Mouse (Mus musculus): ENCODE results near the gene BC035044.
"Not testable (repeated sequence)": the region's sequence is repeated elsewhere in the genome, so short reads cannot be mapped to it uniquely, and the experiment has no call there.

BC035044 gene

DNA sequence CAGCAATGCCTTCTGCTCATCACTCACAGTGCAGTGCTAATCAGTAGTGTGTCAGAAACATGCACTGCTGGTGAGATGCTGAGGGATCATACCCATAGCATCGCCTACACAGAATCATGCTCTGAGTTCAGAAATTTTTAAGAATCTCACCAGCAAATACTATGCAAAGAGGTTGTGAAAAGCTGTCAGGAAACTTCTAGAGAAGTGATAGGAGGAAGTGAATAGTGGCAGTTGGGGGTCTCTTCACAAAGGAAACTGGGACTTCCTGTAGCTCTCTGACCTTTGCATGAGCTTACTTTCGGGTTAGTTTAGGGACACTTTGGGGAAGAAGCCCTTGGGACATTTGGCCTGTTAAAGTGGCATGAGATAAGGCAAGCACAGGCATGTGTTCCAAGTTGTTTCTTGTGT, at the start of gene BC035044:
TSS of gene BC035044 (minus strand) at position 179 of the 408 bp plus-strand sequence.
- no peak for DNase-seq

DNA sequence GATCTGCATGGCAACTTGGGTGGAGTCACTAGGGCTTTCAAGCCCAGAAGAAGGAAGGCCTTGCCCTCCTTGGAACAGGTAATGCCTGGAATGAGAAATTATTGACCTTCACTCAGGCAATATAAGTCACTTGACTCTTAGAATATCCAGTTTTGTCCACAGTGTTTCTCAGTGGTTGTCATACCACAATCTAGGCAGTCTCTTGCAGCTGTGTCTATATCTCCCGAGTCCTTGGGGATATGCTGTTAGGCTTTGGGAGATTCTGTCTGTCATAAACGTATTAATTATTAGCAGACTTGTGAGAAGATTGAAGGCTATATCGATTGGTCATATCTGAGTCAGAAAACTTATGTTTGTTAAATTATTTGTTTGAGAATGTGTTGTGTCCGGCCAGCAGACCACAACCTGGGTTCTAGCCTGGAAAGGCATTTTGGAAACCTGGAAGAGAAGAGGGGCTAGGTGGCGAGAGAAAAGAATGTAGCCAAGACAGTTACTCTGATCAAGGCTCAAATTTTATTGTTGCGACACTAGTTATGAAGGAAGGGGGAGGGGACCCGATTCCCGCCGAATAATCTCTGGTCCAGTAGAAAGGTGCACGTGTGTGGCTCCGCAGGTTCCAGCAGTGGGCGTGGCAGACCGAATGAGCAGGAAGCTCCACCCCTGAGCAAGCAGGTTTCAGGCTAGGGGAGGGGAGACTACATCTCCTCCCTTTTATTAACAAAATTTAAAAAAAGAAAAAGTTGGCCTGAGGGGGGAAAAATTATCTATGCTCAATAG, 45.2 kb upstream of the BC035044 start:
- not testable (repeated sequence) for DNase-seq

DNA sequence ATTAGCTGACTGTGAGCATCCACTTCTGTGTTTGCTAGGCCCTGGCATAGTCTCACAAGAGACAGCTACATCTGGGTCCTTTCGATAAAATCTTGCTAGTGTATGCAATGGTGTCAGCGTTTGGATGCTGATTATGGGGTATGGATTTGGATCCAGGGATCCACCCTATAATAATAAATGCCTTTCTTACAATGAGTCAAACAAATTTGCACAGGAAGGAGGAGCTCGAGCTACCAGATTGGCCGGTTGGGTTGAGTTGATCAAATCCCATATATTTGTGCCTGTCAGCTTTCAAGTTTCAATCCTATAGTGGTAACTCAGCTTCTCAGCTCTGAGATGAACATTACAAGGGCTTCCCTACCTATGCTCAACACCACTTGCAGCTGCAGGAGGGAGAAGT, 43.2 kb upstream of the BC035044 start, which contains the start of gene Clec2g:
TSS of gene Clec2g (plus strand) at position 301 of the 400 bp plus-strand sequence.
- not testable (repeated sequence) for DNase-seq

DNA sequence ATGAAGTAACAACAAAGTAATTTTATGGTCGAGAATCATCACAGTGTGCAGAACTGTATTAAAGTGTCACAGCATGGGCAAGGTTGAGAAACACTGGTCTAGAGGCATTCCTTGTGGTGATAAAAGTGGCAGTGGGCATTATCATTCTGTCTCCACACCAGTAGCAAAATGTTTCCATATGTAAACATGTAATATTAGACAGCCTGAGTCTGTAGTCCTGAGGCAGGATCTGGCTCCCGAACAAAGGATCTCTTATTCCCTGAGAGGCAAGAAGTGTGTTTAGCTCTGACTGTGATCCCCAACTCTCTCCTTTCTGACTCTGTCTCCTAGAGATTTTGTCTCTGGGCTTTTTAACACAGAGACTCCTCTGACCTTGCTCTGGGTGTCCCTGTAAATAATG, 42.1 kb upstream of the BC035044 start:
- no peak for DNase-seq

DNA sequence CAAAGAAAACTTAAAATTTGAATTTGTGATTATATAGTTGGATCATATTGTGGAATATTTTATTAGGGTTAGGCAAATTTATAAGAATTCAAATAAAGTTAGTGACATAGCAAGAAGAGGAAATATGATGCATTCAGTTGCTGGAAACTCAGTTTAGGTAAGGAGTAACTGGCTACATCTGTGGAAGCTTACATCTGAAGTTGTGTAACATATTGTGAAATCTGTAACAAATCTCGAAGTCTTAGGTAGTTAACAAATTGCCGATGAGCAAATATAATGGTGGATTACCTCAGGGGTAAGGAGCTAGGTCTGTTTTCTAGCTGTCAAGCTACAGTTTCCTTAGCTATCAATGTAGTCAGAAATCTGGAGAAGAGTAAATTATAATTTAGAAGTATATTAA, 26.4 kb upstream of the BC035044 start:
- no peak for DNase-seq

DNA sequence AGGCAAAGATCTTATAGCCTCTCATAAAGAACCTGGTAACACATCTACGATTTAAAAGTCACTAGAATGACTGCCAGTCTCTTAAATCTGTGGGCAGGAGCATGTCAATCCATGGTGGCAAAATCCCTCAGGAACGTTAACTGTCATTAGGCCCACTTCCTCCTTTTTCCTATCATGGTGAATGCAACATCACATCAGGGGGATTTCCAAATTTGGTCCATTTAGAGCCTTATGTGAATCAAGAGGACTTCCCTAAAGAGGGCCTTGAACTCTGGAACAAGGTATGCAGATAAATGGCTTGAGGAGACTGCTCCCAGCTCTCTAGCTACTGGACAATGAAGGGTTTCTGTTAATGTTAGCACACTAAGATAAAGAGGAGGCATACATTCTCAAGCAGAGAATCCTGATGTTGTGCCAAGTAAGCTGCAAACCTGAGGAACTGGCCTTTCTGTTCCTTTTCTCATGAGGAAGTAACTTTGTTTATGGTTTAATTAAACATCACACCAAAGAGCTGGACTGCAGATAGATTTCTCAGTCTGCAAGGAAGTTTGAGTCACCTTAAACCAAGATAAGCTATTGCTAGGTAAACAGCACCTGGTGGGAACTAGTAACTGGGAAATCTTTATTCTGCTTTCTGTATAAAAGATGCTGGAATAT, 22.8 kb upstream of the BC035044 start:
- DNase-seq: no peak

DNA sequence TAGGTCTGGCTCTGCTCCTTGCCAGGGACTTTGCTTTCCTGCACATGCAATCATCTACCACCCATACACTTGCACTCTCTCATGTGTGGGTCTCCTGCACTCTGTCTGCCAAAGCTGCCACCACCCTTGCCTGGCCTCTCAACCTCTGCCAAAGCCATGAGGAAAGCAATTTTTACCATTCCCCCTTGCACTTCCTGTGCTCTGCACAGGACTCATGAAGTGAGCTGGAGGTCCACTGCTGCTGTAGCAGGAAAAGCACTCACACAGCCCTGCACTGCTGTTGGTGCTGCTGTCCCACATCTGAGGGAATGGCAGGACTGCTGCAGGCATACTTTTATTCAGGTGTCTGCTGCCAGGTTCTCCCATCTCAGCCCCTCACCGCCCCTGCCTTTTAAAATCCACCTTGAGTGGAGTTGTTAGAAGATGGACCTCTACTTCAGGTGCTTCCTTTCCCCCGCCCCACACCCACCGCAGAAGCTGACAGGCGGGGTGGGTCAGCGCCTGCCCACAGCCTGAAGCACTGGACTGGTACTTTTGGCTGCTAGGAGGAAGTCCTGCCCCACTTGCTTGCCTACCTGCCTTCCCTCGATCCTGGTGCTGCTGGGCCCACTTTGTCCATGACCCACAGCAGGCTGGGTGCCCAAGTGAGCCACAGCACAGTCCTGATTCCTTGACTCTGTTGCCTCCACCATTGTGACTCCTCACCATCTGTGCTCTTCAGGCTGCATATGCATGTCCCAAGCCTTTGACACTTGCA, 10.0 kb upstream of the BC035044 start:
- not testable (repeated sequence) for DNase-seq

DNA sequence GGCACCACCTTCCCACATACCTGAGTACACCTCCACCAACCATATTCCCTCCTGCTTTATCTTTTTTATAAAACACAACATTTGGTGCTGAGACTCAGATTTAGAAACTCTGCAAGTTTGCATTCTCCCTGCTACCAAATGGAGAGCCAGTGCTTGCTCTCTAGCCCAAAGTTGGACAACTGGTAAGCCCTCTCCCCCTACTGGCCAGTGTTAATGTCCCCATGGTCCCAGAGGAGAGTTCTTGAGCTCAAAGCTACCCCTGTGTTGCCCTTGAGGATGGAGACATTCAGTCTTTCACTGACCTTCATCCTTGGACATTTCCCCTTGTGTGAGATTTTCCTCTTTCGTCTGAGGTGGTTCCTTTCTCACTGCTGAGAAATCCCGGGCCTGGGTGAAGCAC, 9.1 kb upstream of the BC035044 start:
- no peak for DNase-seq

DNA sequence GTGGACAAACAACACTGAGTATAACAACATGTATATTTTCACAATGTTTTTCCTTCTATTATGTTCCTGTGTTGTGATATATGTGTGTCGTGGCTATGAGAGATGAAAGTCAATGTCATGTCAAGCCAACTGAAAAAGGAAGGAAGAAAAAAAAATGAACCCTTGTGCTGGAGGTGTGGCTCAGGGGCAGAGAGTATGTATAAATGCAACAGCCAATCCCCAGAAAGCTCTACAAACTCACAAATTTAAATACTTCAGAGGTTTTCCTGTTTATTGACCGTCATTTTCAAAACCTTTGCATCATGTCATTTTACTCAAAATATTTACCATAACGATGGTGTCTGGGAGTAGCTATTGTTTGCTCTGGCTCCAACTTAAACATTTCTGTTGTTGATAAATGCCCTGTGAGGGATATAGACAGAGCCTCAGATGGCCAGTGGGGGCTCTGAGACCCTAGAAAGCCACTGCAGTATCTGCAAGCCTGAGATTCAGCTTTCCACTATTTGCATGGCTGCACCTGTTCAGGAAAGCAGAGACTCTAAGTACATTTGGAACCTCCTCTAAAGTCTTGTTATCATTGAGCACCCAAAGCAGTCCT, 4.6 kb upstream of the BC035044 start:
- DNase-seq: no peak

DNA sequence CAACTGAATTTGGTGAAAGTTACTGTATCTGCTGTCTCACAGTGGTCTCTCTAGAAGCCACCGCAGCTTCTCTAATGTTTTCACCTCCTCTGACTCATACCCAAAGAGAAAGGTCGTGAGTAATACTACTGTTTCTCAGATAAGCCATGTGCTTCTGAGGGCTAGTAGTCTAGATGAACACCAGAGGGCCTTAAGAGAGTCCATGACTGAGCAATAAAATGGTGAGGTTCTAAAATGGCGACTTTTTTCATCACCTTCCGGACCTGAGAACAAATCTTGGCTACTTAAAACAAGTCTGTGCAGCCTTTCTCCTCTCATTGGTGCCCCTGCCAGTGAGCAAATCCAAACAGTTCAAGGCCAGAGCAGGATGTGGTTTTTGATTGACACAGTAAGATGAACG, 2.1 kb downstream of the BC035044 start:
- DNase-seq: no peak

DNA sequence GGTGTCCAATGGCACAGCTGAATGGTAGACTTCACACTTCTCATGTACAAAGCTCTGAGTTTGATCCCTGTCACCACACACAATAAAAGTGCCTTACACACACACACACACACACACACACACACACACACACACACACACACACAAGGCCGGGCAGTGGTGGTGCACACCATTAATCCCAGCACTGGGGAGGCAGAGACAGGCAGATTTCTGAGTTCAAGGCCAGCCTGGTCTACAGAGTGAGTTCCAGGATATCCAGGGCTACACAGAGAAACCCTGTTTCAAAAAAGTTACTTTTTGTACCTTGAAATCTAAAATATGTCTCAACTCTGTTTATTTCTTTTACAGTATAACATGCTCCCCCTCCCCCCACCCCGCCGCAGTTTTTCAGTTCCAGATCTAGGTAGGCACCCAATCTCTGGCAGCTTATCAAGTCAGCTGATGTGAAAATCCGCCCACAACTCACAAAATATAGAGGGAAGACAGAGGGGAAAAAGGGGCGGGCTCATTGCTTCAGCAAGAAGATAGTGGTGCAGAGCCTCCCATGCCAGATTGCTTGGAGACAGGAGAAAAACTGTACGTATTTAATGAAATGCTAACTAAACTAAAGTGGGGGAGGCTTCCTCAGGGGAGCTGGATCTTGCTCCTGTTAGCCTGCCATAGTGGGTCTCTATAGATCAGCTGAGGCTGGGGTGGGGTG, 3.7 kb downstream of the BC035044 start, which contains the start of gene Clec2i:
TSS of gene Clec2i (plus strand) at position 498 of the 700 bp plus-strand sequence.
- DNase-seq: not testable (repeated sequence)

DNA sequence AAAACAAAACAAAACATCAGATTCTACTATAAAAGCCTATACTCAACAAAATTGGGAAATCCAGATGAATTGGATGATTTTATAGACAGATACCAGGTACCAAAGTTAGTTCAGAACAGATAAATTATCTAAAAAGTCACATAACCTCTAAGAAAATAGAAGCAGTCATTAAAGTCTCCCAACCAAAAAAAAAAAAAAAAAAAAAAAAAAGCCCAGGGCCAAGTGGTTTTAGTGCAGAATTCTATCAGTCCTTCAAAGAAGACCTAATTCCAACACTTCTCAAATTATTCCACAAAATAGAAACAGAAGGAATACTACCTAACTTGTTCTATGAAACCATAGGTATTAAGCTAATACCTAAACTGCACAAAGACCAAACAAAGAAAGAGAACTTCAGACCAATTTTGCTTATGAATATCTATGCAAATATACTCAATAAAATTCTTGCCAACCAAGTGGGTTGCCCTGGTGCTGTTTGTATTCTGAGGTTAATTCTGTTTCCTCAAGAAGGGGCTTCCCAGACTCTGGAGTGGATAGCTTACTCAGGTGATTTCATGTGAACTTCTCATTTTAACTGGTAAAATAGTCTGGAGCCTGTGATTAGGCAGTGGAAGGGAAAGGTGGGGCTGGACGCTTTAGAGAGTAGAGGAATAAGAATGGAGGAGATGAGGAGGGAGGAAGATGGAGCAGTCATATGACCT, 18.9 kb downstream of the BC035044 start:
- DNase-seq: no peak

DNA sequence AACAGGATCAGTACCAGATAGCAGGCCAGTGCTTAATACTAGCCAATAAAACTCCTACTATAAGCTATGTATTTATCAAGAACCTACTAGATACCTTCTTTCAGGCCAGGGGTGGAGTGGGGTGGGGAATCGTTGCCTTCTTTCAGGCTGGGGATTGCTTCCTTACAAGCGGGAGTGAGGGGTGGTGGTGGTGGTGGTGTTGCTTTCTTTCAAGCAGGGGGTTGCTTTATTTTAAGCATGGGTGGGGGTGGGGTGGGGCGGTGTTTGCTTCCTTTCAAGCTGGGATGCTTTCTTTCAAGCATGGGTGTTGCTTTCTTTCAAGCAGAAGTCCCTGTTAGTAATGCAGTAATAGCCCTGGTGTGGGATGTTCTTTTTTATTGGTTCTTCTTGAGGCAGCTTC, 22.1 kb downstream of the BC035044 start:
- no peak for DNase-seq

DNA sequence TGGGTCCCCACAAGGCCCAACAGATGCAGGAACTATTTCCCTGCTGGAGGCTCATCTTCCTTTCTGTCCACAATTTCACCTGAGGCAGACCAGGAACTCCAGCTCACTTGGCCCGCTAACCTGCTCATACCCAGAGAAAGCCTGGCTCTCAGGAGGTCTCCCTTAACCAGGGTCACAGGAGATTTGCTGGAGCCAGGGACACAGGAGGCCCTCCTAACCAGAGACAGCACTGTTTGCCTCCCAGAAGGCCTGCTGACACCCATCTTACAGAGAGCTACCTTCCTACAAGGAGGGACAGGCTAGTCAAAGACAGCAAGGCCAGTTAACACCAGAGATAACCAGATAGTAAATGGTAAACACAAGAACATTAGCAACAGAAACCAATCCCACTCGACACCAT, 33.0 kb downstream of the BC035044 start:
- DNase-seq: no peak

DNA sequence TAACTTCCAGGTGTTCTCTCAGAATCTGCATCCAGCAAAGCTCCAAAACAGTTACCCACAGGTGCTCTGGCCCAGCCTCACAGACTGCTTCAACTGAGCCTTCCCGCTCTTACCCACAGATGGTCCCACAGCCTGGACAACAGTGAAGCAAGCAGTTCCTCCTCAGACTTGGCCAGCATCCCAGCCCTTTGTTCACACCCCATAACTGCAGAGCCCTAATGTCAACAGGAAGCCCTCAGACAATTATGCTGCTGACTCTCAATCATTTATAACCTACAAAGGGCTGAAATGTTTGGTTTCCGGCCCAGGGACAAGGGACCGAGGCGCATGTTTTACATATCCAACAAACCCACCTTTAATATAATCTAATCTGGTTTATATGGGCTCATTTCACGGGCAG, 34.7 kb downstream of the BC035044 start:
- peak; percentile 82 to 87 for DNase-seq

DNA sequence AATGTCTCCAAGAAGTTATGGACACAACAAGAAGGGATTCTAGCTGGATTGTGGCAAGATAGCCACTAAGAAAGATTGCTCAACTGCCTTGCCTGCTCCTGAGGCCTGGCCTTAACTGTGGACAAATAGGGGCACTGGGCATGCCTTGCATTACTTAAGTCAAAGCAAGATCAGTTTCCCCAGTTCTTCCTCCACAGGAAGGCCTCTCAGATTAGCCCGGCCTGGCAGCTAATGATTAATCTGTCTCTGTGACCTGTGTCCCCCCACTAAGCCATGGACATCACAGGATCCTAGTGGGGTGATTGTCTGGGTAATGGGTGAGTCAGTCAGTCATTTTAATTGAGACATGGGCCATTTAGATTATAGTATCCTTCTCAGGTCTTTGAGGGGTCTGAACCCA, 35.4 kb downstream of the BC035044 start:
- DNase-seq: no peak

DNA sequence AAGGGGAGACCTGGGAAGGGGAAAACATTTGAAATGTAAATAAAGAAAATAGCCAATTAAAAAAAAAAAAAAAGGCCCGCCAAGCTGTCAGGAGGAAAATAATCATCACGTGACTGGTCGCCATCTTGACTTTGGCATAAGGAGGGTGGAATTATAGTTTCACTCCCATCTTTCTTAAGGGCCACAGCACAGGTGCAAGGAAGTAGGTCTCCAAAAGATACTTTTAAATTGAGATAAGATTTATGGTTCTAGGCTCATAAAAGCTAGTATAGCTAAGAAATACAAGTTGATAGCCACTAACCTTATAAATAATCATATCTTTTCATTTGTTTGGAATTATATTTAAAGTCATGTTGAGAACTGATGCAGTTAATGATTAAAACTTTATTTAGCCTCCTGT, 36.0 kb downstream of the BC035044 start:
- DNase-seq: no peak

DNA sequence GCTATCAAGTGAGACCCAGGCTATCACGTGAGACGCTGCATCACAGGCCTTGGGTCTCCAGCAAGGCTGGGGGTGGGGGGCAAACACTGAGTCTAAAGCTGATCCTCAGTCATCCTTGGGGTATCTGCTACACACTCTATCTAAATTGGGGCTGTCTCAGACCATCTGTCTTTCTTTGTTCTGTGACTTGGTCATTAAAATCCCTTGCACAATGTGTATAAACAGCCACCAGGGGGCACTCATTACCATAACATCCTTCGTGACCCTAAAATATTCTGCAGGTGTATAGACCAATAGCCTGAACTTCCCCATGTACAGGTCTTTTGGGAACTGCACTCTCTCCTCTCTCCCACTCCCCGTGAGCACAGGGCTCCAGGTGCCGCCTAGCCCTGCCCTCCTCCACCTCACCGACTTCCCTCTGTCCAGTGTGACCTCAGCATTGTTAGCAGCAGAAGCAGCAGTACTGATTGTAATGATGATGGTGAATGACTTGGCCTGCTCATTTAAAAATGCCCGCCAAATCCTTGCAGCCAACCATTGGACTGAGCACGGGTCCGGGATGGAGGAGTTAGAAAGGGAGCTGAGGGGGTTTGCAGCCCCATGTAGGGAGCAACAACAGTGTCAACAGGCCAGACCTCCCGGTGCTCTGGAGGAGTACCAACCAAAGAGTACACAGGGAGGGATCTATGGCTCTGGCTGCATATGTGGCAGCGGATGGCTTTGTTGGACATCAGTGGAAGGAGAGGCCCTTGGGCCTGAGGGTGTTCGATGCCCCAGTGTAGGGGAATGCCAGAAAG, 36.7 kb downstream of the BC035044 start:
- peak; percentile 82 to 89 for DNase-seq

DNA sequence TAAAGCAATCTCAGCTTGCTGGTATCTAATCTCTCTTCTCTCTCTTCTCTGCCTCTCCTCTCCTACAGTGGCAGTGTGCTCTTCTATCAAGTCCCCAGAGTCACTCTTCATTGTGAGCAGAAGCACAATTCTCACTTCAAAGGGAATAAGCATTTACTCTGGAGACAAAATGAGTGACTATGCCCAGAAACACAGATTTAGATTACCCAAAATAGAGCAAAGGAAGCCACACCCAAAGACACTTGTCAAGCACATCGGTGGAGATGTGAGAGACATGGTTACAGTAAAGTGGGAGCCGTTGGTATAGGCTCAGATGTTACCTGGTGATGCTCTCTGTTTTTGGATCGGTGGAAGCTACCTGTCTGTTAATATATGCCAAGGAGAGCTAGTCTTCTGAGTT, 38.2 kb downstream of the BC035044 start:
- DNase-seq: no peak

DNA sequence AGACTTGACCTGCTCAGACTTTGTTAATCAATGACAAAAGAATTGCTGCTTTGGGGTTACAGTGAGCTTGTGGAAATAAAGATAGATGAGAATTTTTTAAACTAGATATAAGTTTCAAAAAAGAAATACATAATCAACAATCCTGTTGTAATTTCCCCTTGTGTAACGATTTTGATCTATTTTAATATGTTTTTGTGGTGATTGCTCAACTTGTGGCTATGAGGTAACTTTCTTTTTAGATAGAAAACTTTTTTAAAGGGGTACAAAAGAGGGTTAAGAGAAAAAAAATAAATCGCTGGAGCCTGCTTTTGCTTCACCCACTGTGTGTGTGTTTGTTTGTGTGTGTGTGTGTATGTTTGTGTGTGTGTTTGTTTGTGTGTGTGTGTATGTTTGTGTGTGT, 39.8 kb downstream of the BC035044 start:
- DNase-seq: no peak

DNA sequence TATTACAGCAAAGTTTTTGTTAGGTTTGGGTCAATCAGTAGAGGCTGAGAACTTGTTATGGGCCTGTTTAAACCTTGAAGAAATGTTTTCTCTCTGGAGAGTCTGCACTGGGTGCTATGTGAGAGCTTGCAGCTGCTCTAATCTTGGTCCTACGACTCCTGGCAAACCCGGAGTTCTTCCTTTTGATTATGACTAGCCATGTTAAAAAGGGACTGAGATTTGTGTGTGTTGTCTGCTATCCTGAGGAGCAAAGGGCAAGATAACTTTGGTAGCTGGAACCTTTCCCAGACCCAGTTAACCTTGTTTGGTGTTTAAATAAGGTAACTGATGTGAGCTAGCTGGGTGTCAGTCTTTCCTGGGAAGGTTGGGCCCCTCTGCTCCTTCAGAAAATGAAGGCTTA, 40.3 kb downstream of the BC035044 start:
- DNase-seq: no peak

Measured in cerebellum, postnatal 10 days (tissue).